Mouse (Mus musculus) adrenal gland, postnatal 0 days (tissue): Measurements from ENCODE around the gene Msantd4. TPM values are rescaled to one million over a fixed set of nuclear protein-coding genes. Genes with fewer than 3 reads are reported as not detected.

Source experiments
- microRNA-seq: library from miRNA; unstranded; fragments of <30 nt; microRNA quantifications from one replicate; pipeline ENCODE4, GENCODE M21; 2016; ENCODE audit warnings: borderline replicate concordance; ENCODE audit not compliant: insufficient number of aligned reads
- polyA plus RNA-seq: library from polyadenylated mRNA; unstranded; fragments of >200 nt; fragmentation: Nextera tagmentation; extraction: Ambion mirVana; gene quantifications from 2 replicates; pipeline ENCODE4 v1.2.1, GENCODE M21; 2015

Msantd4 gene
- 33.4 and 35.2 TPM in 2 replicates for polyA plus RNA-seq

GRCm38 (mm10) chr9:4375828-4376639 lies at the start of gene Msantd4:
Msantd4 (plus strand) TSS chr9:4376562.

Small RNA genes lying within 50 kb of the gene (microRNA-seq; reads per million reads assigned to microRNA genes)
- not detected for gene Gm23992

Other genes starting within 250 kb of the Msantd4 start
- 50.7 and 60.3 TPM in 2 replicates for gene Aasdhppt, start 67.1 kb upstream of the Msantd4 start, polyA plus RNA-seq
- gene Kbtbd3, start 66.7 kb upstream of the Msantd4 start, polyA plus RNA-seq, result 15.8 and 21.7 TPM in 2 replicates